13 mouse cellular contexts compared by ENCODE assay signal in the genomic region with DNA sequence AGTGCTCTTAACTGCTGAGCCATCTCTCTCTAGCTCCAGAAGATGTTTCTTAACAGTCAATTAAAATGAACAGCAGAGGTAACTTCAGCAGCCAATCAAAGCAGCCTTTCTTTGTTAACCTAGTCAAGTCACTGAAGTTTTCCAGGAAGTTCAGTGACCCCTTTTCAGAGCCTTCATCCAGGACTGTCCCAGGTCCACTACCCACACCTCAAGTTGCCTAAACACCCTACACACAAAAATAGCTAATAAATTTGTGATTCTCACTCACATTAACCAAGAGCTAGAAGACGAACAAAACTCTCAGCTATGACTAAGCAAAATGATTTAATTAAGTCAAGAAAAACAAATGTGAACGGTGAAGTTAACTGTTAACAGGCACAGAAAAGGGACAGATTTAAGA.
A peak's percentile ranks its signal among the peaks of the same experiment; 100 is the strongest.
DNase-seq lines count a peak whose midpoint lies in the region; ATAC-seq and TF ChIP-seq lines count a peak whose summit lies in the region.
"Had no signal": no experiment of that assay in that cellular context is flagged by ENCODE, and none has a peak within 500 bp of the region (broad histone marks: within the 10 kb centered on the region; RNA-seq: fewer than 3 reads in every experiment).

No protein-coding gene starts in this region.

- H3K9ac ChIP-seq in lung, postnatal 0 days (replicated peaks; ENCODE audit: low read depth): no peak overlapping the region
- no peak overlapping the region for H3K9ac ChIP-seq in embryonic facial prominence, embryonic 14.5 days (ENCODE audit: low read depth, low read length)
- no peak overlapping the region for H3K9ac ChIP-seq in neural tube, embryonic 15.5 days (replicated peaks)
- H3K9ac ChIP-seq: embryonic facial prominence, embryonic 12.5 days; forebrain, postnatal 0 days had no signal

- H3K36me3 ChIP-seq in lung, postnatal 0 days (ENCODE audit: insufficient read depth, low read length): no peaks in the 10 kb centered on the region
- no peaks in the 10 kb centered on the region for H3K36me3 ChIP-seq in embryonic facial prominence, embryonic 14.5 days (ENCODE audit: control insufficient read depth, insufficient read depth, low read length)
- no peaks in the 10 kb centered on the region for H3K36me3 ChIP-seq in neural tube, embryonic 15.5 days
- H3K36me3 ChIP-seq: embryonic facial prominence, embryonic 12.5 days; G1E had no signal

- no peaks in the 10 kb centered on the region for H3K9me3 ChIP-seq in lung, postnatal 0 days (ENCODE audit: low read length)
- no peaks in the 10 kb centered on the region for H3K9me3 ChIP-seq in embryonic facial prominence, embryonic 14.5 days (ENCODE audit: control insufficient read depth, low read length)
- no peaks in the 10 kb centered on the region for H3K9me3 ChIP-seq in neural tube, embryonic 15.5 days (replicated peaks)
- H3K9me3 ChIP-seq: embryonic facial prominence, embryonic 12.5 days; G1E had no signal

- 54% methylated on average over 2 of the region's 2 CpGs for WGBS in lung, postnatal 0 days
- WGBS in embryonic facial prominence, embryonic 14.5 days: 34% methylated on average over 2 of the region's 2 CpGs
- 50% methylated on average over 2 of the region's 2 CpGs for WGBS in neural tube, embryonic 15.5 days

- H3K27me3 ChIP-seq in lung, postnatal 0 days (replicated peaks; ENCODE audit: insufficient read depth, low read length): no peaks in the 10 kb centered on the region
- no peaks in the 10 kb centered on the region for H3K27me3 ChIP-seq in embryonic facial prominence, embryonic 14.5 days (replicated peaks; ENCODE audit: control insufficient read depth, insufficient read depth, low read length)
- no peaks in the 10 kb centered on the region for H3K27me3 ChIP-seq in neural tube, embryonic 15.5 days (replicated peaks)
- H3K27me3 ChIP-seq: embryonic facial prominence, embryonic 12.5 days had no signal

- no peak for TF ChIP-seq CTCF in lung, postnatal 0 days (IDR thresholded peaks at IDR 0.05)

- no peak for TF ChIP-seq EP300 in lung, postnatal 0 days (IDR thresholded peaks at IDR 0.05)

- H3K27ac ChIP-seq in lung, postnatal 0 days (ENCODE audit: low read length): peak overlapping the region; percentile 28; the same call in 1 of the 2 replicates
- H3K27ac ChIP-seq in embryonic facial prominence, embryonic 14.5 days (replicated peaks; ENCODE audit: low read depth, low read length): no peak overlapping the region
- H3K27ac ChIP-seq in neural tube, embryonic 15.5 days (replicated peaks): no peak overlapping the region
- H3K27ac ChIP-seq: embryonic facial prominence, embryonic 12.5 days had no signal

- H3K4me2 ChIP-seq in lung, postnatal 0 days (replicated peaks; ENCODE audit: low read depth, low read length): no peak overlapping the region
- H3K4me2 ChIP-seq in embryonic facial prominence, embryonic 14.5 days (ENCODE audit: low read depth, low read length): peak overlapping the region; percentile 50
- H3K4me2 ChIP-seq in neural tube, embryonic 15.5 days: 0 out of 2 replicates have a peak overlapping the region, but pooled peaks have one; percentile 55

- peak; percentile 22 for DNase-seq in kidney, adult 11 months
- DNase-seq in kidney, postnatal 25 days: no peak
- DNase-seq in lung, postnatal 0 days (ENCODE audit: low spot score): no peak
- no peak for DNase-seq in lung, postnatal 4 days
- DNase-seq in embryonic facial prominence, embryonic 14.5 days (ENCODE audit: low spot score): no peak
- DNase-seq in right cerebral cortex, postnatal 14 days: no peak
- DNase-seq in layer of hippocampus, postnatal 36 days: no peak
- DNase-seq: cerebellum, adult 9-10 months; forebrain, postnatal 0 days; kidney, postnatal 10 days had no signal

- no peak for ATAC-seq in lung, postnatal 0 days
- no peak for ATAC-seq in embryonic facial prominence, embryonic 14.5 days (ENCODE audit: low read depth)
- ATAC-seq in neural tube, embryonic 15.5 days (ENCODE audit: low FRiP score): no peak

- peaks cover 11% of the 10 kb centered on the region; the same call in 1 of the 2 replicates for H3K4me1 ChIP-seq in lung, postnatal 0 days (ENCODE audit: insufficient read depth, low read depth, low read length)
- H3K4me1 ChIP-seq in embryonic facial prominence, embryonic 14.5 days (ENCODE audit: control insufficient read depth, insufficient read depth, low read length): peaks cover 9% of the 10 kb centered on the region
- peaks cover 37% of the 10 kb centered on the region for H3K4me1 ChIP-seq in neural tube, embryonic 15.5 days

- H3K4me3 ChIP-seq in lung, postnatal 0 days (ENCODE audit: low read depth, low read length): no peak overlapping the region
- H3K4me3 ChIP-seq in embryonic facial prominence, embryonic 14.5 days (ENCODE audit: low read depth, low read length): no peak overlapping the region
- H3K4me3 ChIP-seq in neural tube, embryonic 15.5 days (replicated peaks): no peak overlapping the region
